In the genomic region with DNA sequence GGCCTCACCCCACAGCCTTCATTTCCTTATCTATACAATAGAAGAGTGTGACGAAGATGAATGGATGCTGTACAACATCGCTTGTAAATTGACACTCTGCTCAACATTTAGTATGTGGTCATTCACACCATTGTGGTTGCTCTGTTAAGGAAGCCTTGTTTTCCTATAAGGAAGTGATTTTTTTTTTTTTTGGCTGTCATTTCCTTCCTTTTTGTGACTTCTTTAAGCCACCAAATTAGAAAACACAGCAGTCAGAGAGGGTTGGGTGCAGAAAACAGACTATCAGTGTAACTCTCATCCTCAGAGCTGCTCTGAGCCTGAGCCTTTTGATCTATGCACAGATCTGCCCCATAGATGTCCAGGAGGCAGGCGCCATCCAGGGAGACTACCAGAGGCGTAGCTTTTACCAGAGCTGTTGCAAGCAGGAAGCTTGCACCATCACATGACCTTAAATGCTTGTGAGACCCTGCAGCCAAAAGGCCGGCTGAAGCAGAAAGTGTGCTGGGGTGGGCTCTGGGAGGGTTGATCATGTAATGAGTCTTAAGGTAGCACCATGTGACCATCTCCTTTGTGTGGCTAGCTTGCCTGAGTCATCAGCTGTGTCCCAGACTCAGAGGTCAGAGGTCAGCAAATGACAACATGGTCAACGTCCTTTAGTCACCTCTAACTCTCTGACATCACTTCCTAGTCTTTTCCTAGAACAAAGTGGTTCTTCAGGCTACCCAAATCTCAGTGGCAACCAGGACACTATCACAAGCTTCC, we compare ENCODE assay signal across 9 mouse cellular contexts. TPM values are rescaled to one million over a fixed set of nuclear protein-coding genes. Genes with fewer than 3 reads are reported as not detected.
DNase-seq lines count a peak whose midpoint lies in the region; ATAC-seq and TF ChIP-seq lines count a peak whose summit lies in the region.
"Had no signal": no experiment of that assay in that cellular context is flagged by ENCODE, and none has a peak within 500 bp of the region (broad histone marks: within the 10 kb centered on the region; RNA-seq: fewer than 3 reads in every experiment).

No protein-coding gene starts in this region.

- H3K4me1 ChIP-seq in embryonic facial prominence, embryonic 13.5 days = no peaks in the 10 kb centered on the region
- peaks cover 5% of the 10 kb centered on the region for H3K4me1 ChIP-seq in embryonic facial prominence, embryonic 10.5 days
- H3K4me1 ChIP-seq in lung, postnatal 0 days (ENCODE audit: insufficient read depth, low read depth, low read length) = no peaks in the 10 kb centered on the region
- peaks cover 13% of the 10 kb centered on the region for H3K4me1 ChIP-seq in heart, embryonic 16.5 days (ENCODE audit: control insufficient read depth, insufficient read depth, low read length)
- peaks cover 4% of the 10 kb centered on the region; the same call in 1 of the 2 replicates for H3K4me1 ChIP-seq in small intestine, adult 2 months (ENCODE audit: control insufficient read depth, insufficient read depth, insufficient read length, low read length)

- H3K9me3 ChIP-seq in embryonic facial prominence, embryonic 13.5 days = peaks cover 2% of the 10 kb centered on the region; the same call in 1 of the 2 replicates
- H3K9me3 ChIP-seq in embryonic facial prominence, embryonic 10.5 days = no peaks in the 10 kb centered on the region
- H3K9me3 ChIP-seq in lung, postnatal 0 days (ENCODE audit: low read length) = no peaks in the 10 kb centered on the region
- 0 out of 2 replicates have a peak, but pooled peaks cover 4% of the 10 kb centered on the region for H3K9me3 ChIP-seq in heart, embryonic 16.5 days (replicated peaks; ENCODE audit: control insufficient read depth, low read length)

- H3K27ac ChIP-seq in embryonic facial prominence, embryonic 13.5 days = 0 out of 2 replicates have a peak overlapping the region, but pooled peaks have one; percentile 12
- H3K27ac ChIP-seq in embryonic facial prominence, embryonic 10.5 days (replicated peaks) = no peak overlapping the region
- H3K27ac ChIP-seq in lung, postnatal 0 days (ENCODE audit: low read length) = no peak overlapping the region
- H3K27ac ChIP-seq in heart, embryonic 16.5 days (ENCODE audit: low read length) = peak overlapping the region; percentile 34
- H3K27ac ChIP-seq in small intestine, adult 2 months (ENCODE audit: insufficient read depth, low read depth, low read length) = 0 out of 2 replicates have a peak overlapping the region, but pooled peaks have one; percentile 12

- no peak for TF ChIP-seq EP300 in lung, postnatal 0 days (IDR thresholded peaks at IDR 0.05)

- no peak overlapping the region for H3K4me3 ChIP-seq in embryonic facial prominence, embryonic 13.5 days
- H3K4me3 ChIP-seq in embryonic facial prominence, embryonic 10.5 days = no peak overlapping the region
- no peak overlapping the region for H3K4me3 ChIP-seq in lung, postnatal 0 days (ENCODE audit: low read depth, low read length)
- H3K4me3 ChIP-seq in heart, embryonic 16.5 days (ENCODE audit: low read length) = no peak overlapping the region
- H3K4me3 ChIP-seq in small intestine, adult 2 months (ENCODE audit: low read depth, low read length) = no peak overlapping the region

- no peaks in the 10 kb centered on the region for H3K36me3 ChIP-seq in embryonic facial prominence, embryonic 13.5 days
- no peaks in the 10 kb centered on the region for H3K36me3 ChIP-seq in embryonic facial prominence, embryonic 10.5 days (replicated peaks)
- no peaks in the 10 kb centered on the region for H3K36me3 ChIP-seq in lung, postnatal 0 days (ENCODE audit: insufficient read depth, low read length)
- H3K36me3 ChIP-seq in heart, embryonic 16.5 days (ENCODE audit: control insufficient read depth, insufficient read depth) = peaks cover 7% of the 10 kb centered on the region
- H3K36me3 ChIP-seq in small intestine, adult 2 months (ENCODE audit: control insufficient read depth, insufficient read depth, low read length) = no peaks in the 10 kb centered on the region

- ATAC-seq in embryonic facial prominence, embryonic 13.5 days (ENCODE audit: insufficient number of reproducible peaks, insufficient read depth, low FRiP score, low TSS enrichment, low read depth) = no peak
- ATAC-seq in lung, postnatal 0 days = peak; percentile 61
- ATAC-seq in heart, embryonic 16.5 days (replicated peaks; ENCODE audit: extremely low read depth, insufficient read depth, low FRiP score) = 0 out of 2 replicates have a peak, but pooled peaks have one; percentile 59

- H3K9ac ChIP-seq in embryonic facial prominence, embryonic 13.5 days = no peak overlapping the region
- no peak overlapping the region for H3K9ac ChIP-seq in lung, postnatal 0 days (replicated peaks; ENCODE audit: low read depth)
- H3K9ac ChIP-seq in heart, embryonic 16.5 days (ENCODE audit: low read length) = no peak overlapping the region

- DNase-seq in embryonic facial prominence, embryonic 10.5 days (ENCODE audit: low spot score) = no peak
- peak; percentile 60 for DNase-seq in lung, postnatal 0 days (ENCODE audit: low spot score)
- no peak for DNase-seq in lung, adult 18-20 months
- DNase-seq in layer of hippocampus, postnatal 14 days (ENCODE audit: low spot score in 2 of 2) = no peak
- DNase-seq in urinary bladder, postnatal 4 days (ENCODE audit: low spot score in 2 of 2) = no peak
- DNase-seq: cerebellum, adult 8-10 months had no signal

- TF ChIP-seq CTCF in lung, postnatal 0 days (IDR thresholded peaks at IDR 0.05) = no peak
- TF ChIP-seq CTCF in small intestine, adult 2 months (IDR thresholded peaks at IDR 0.05; ENCODE audit: extremely low read depth, insufficient read length, insufficient replicate concordance, low read depth, low read length) = no peak

- H3K4me2 ChIP-seq in embryonic facial prominence, embryonic 13.5 days = no peak overlapping the region
- no peak overlapping the region for H3K4me2 ChIP-seq in lung, postnatal 0 days (replicated peaks; ENCODE audit: low read depth, low read length)
- no peak overlapping the region for H3K4me2 ChIP-seq in heart, embryonic 16.5 days (ENCODE audit: low read depth, low read length)

- no peaks in the 10 kb centered on the region for H3K27me3 ChIP-seq in embryonic facial prominence, embryonic 13.5 days
- H3K27me3 ChIP-seq in embryonic facial prominence, embryonic 10.5 days (replicated peaks; ENCODE audit: low read depth, poor library complexity, severe bottlenecking) = no peaks in the 10 kb centered on the region
- H3K27me3 ChIP-seq in lung, postnatal 0 days (replicated peaks; ENCODE audit: insufficient read depth, low read length) = no peaks in the 10 kb centered on the region
- no peaks in the 10 kb centered on the region for H3K27me3 ChIP-seq in heart, embryonic 16.5 days (ENCODE audit: control insufficient read depth, insufficient read depth, low read length)
- H3K27me3 ChIP-seq in small intestine, adult 2 months (ENCODE audit: control insufficient read depth, insufficient read depth, low read length) = no peaks in the 10 kb centered on the region

- no peak for TF ChIP-seq POLR2A in small intestine, adult 2 months (IDR thresholded peaks at IDR 0.05; ENCODE audit: low read depth, low read length)

- WGBS in embryonic facial prominence, embryonic 13.5 days = 54% methylated on average over 6 of the region's 6 CpGs
- 60% methylated on average over 6 of the region's 6 CpGs for WGBS in embryonic facial prominence, embryonic 10.5 days
- WGBS in lung, postnatal 0 days = 50% methylated on average over 6 of the region's 6 CpGs
- 48% methylated on average over 6 of the region's 6 CpGs for WGBS in heart, embryonic 16.5 days
- 72% methylated on average over 6 of the region's 6 CpGs for WGBS in small intestine, adult 2 months

RNA-seq across cellular contexts. Expression of a gene that starts 9.2 kb away (rescaled TPM):
- 2.4 and 2.5 TPM in 2 replicates for polyA plus RNA-seq in embryonic facial prominence, embryonic 13.5 days (2015; fragmentation: Nextera tagmentation; extraction: Ambion mirVana)
- 1.9 and 2.3 TPM in 2 replicates for polyA plus RNA-seq in embryonic facial prominence, embryonic 10.5 days (2016; fragmentation: Nextera tagmentation; extraction: Ambion mirVana)
- polyA plus RNA-seq in lung, postnatal 0 days (2015; fragmentation: Nextera tagmentation; extraction: Ambion mirVana) = 1.7 and 2.0 TPM in 2 replicates
- polyA plus RNA-seq in heart, embryonic 16.5 days (2015; fragmentation: Nextera tagmentation; extraction: Ambion mirVana) = 1.9 and 2.2 TPM in 2 replicates
- polyA plus RNA-seq in small intestine, adult 2 months (2012; rRNA removed) = 4.4 and 9.0 TPM in 2 replicates
- 10 to 100 TPM; 17.7 to 19.1 TPM for total RNA-seq in layer of hippocampus, postnatal 14 days (2021)

Comparison
In these comparisons a context has a peak if more than half of its experiments do, and no peak if none do; other contexts are left out.
1. H3K27ac ChIP-seq: peak in embryonic facial prominence, embryonic 13.5 days (single experiment), heart, embryonic 16.5 days (single experiment) and small intestine, adult 2 months (single experiment); none in embryonic facial prominence, embryonic 10.5 days (single experiment) and lung, postnatal 0 days (single experiment).